Mouse (Mus musculus) heart, adult 18-20 months (tissue): ENCODE data around the gene Trim6. TPM values are rescaled to one million over a fixed set of nuclear protein-coding genes. Genes with fewer than 3 reads are reported as not detected.

Source experiments
- total RNA-seq, 2 experiments: library from RNA; stranded (reverse); gene quantifications; 2 replicates each; pipeline ENCODE4 v1.2.3; 2021

Gene Trim6
- total RNA-seq, 2 experiments from 2014 or later, result 0.30 to 0.67 TPM

Other genes starting within 250 kb of the Trim6 start
- not detected for gene Olfr635, start 247.6 kb upstream of the Trim6 start, total RNA-seq
- not detected for gene Olfr638, start 220.0 kb upstream of the Trim6 start, total RNA-seq
- under 1 TPM; 0.05 TPM for gene Olfr639, start 201.5 kb upstream of the Trim6 start, total RNA-seq
- not detected for gene Olfr640, start 193.2 kb upstream of the Trim6 start, total RNA-seq
- gene Olfr641, start 183.3 kb upstream of the Trim6 start, total RNA-seq, result not detected
- gene Olfr642, start 166.1 kb upstream of the Trim6 start, total RNA-seq, result not detected
- not detected for gene 4930516K23Rik, start 157.3 kb upstream of the Trim6 start, total RNA-seq
- not detected for gene Olfr644, start 146.9 kb upstream of the Trim6 start, total RNA-seq
- gene Olfr645, start 133.3 kb upstream of the Trim6 start, total RNA-seq, result not detected
- gene Olfr646, start 113.9 kb upstream of the Trim6 start, total RNA-seq, result not detected
- gene Ubqln5, start 89.0 kb upstream of the Trim6 start, total RNA-seq, result not detected
- not detected for gene Olfr643, start 81.4 kb upstream of the Trim6 start, total RNA-seq
- not detected for gene Ubqln3, start 75.5 kb upstream of the Trim6 start, total RNA-seq
- gene Ubqlnl, start 68.2 kb upstream of the Trim6 start, total RNA-seq, result not detected
- not detected for gene Olfm5, start 54.0 kb upstream of the Trim6 start, total RNA-seq
- not detected for gene Olfr648, start 35.4 kb upstream of the Trim6 start, total RNA-seq
- not detected for gene Olfr649, start 22.8 kb upstream of the Trim6 start, total RNA-seq
- gene Trim34a, start 25.7 kb downstream of the Trim6 start, total RNA-seq, result 1 to 10 TPM; 3.9 to 4.7 TPM
- 1 to 10 TPM; 2.3 to 2.7 TPM for gene Trim5, start 69.3 kb downstream of the Trim6 start, total RNA-seq
- gene Trim12a, start 96.7 kb downstream of the Trim6 start, total RNA-seq, result 1 to 10 TPM; 5.9 to 7.0 TPM
- gene Trim34b, start 110.7 kb downstream of the Trim6 start, total RNA-seq, result under 1 TPM; 0.36 to 0.60 TPM
- gene Trim12c, start 134.6 kb downstream of the Trim6 start, total RNA-seq, result 1 to 10 TPM; 4.1 to 4.9 TPM
- under 1 TPM in 1 of 2 experiments, not detected in 1; 0.21 TPM for gene Trim30b, start 151.1 kb downstream of the Trim6 start, total RNA-seq
- gene Trim30c, start 182.0 kb downstream of the Trim6 start, total RNA-seq, result under 1 TPM; 0.39 to 0.45 TPM
- 1 to 10 TPM; 4.3 to 4.9 TPM for gene Trim30a, start 246.4 kb downstream of the Trim6 start, total RNA-seq